Mouse (Mus musculus) forelimb bud, embryonic 11.5 days (tissue): ENCODE results near the gene Acnat2.
"Not testable (repeated sequence)": the region's sequence is repeated elsewhere in the genome, so short reads cannot be mapped to it uniquely, and the experiment has no call there.

ENCODE experiments used
- DNase-seq: peaks from one replicate; pipeline ENCODE4 v3.0.0-alpha.2; 2012; ENCODE audit warnings: low read depth, low spot score

The Acnat2 gene

GRCm38 (mm10) chr4:49407957-49408356 lies at the start of gene Acnat2:
Gene Acnat2, minus strand, starts transcription at chr4:49408151.
- DNase-seq, result not testable (repeated sequence)

- peak; percentile 14 for DNase-seq
These were observed 48.2 kb upstream of the Acnat2 start for GRCm38 (mm10) chr4:49456171-49456570.

- no peak for DNase-seq
These were observed 44.0 kb upstream of the Acnat2 start for GRCm38 (mm10) chr4:49451848-49452551.

GRCm38 (mm10) chr4:49451133-49451847 lies 43.3 kb upstream of the Acnat2 start:
- DNase-seq, result not testable (repeated sequence)

GRCm38 (mm10) chr4:49436968-49437367 lies 29.0 kb upstream of the Acnat2 start:
- not testable (repeated sequence) for DNase-seq

GRCm38 (mm10) chr4:49410151-49410550 lies 2.2 kb upstream of the Acnat2 start:
- DNase-seq, result not testable (repeated sequence)

GRCm38 (mm10) chr4:49386873-49387272 lies 21.1 kb downstream of the Acnat2 start:
- DNase-seq, result no peak

- DNase-seq, result not testable (repeated sequence)
These were observed 24.2 kb downstream of the Acnat2 start for GRCm38 (mm10) chr4:49383576-49384318.

GRCm38 (mm10) chr4:49368046-49368445 lies 39.9 kb downstream of the Acnat2 start:
- not testable (repeated sequence) for DNase-seq

GRCm38 (mm10) chr4:49357097-49357496 lies 50.9 kb downstream of the Acnat2 start:
- DNase-seq, result no peak

- DNase-seq, result no peak
These were observed 57.5 kb downstream of the Acnat2 start for GRCm38 (mm10) chr4:49350470-49350869.

GRCm38 (mm10) chr4:49348677-49349076 lies 59.3 kb downstream of the Acnat2 start:
- DNase-seq, result no peak

- DNase-seq, result not testable (repeated sequence)
These were observed 60.0 kb downstream of the Acnat2 start for GRCm38 (mm10) chr4:49348001-49348400.

GRCm38 (mm10) chr4:49340091-49340490 lies 67.9 kb downstream of the Acnat2 start:
- not testable (repeated sequence) for DNase-seq

GRCm38 (mm10) chr4:49337949-49338348 lies 70.0 kb downstream of the Acnat2 start:
- not testable (repeated sequence) for DNase-seq
